Mouse (Mus musculus): Measurements from ENCODE around the gene Smg6.

Gene Smg6

DNA sequence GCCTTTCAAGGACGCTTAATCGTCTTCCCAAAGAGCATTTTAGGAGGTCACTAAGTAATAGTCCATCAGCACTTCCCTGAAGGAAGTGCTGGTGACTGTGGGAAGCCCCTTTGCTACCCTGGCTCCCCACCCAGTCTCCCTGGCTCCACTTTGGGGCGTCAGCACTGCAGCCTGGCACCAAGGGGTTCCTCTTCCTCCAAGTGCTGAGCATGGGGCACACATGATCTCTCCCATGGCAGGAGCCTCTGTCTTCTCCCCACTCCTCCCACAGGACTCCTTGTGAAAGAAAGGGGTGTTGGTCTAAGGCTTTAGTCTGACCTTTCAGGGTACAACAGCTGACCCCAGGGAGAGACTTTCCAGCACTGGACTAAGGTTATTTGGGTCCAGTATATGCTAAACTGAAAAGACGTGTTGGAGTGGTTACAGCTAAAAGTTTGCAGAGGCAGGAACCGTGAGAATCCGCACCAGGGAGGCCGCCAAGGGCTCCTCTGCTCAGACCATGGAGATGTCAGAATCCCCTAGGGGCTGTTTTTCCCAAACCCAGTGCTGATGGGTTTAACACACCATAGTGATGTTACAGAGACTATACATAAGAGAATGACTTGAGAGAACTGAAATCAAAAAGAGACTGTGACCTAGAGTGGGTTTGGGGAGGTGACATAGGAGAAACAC is 122.2 kb downstream of the Smg6 start:
- no peak for DNase-seq (ENCODE audit: low read depth, low spot score)

DNA sequence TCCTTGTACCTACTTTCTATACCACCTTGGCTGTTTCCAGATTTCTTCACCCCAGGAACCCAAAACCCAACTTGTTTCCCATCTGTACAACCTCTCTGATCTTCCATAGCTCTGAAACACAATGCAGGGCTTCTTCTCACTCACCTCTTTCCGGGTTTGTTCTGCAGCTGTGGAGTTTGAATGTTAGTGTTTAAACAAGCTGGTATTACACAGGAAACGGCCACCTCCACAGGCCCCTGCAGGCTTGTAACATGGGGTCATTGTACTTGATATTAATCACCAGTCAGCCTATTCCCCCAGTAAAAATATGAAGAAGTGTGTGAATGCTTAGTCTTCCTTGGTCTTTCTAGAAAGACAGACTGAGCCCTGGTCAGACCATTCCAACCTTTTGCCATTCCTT is 123.5 kb downstream of the Smg6 start:
- no peak for DNase-seq (ENCODE audit: low read depth, low spot score)

DNA sequence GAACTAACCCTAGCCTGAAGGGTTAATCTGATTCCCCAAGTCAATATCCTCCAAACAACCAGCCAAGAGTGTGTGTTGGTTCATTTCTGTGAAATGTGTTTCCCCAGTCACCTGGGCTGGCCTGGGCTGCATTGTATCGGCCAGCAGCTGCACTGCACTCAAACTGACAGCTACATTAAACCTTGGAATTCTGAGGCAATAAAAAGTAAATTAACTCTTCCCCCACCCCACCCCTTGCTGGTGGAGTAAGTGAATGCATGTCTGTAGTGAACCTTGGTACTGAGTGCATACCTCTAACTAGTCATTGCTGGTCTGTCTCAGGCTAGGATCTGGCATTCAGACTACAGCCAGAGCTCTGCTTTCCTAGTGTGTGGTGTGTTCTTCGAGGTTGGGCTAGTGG is 124.2 kb downstream of the Smg6 start:
- DNase-seq (ENCODE audit: low read depth, low spot score), result no peak

DNA sequence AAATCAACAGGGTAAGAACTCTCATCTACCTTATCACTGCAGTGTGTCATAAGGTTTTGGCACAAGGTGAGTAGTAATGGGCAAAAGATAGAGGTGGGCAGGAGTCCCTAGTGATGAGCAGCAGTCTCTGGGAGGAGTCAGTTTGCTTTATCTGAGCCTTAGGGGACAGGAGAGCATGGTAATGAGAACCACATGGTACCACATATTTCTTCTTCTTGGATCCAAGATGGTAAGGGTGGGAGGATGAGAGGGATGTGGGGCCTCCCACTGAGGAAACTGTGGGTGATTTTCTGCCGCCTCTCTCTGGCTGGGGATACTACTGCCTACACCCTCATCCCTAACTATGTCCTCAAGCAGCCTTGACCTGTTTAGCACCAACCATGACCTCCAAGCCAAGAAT is 125.6 kb downstream of the Smg6 start:
- DNase-seq (ENCODE audit: low read depth, low spot score), result no peak

DNA sequence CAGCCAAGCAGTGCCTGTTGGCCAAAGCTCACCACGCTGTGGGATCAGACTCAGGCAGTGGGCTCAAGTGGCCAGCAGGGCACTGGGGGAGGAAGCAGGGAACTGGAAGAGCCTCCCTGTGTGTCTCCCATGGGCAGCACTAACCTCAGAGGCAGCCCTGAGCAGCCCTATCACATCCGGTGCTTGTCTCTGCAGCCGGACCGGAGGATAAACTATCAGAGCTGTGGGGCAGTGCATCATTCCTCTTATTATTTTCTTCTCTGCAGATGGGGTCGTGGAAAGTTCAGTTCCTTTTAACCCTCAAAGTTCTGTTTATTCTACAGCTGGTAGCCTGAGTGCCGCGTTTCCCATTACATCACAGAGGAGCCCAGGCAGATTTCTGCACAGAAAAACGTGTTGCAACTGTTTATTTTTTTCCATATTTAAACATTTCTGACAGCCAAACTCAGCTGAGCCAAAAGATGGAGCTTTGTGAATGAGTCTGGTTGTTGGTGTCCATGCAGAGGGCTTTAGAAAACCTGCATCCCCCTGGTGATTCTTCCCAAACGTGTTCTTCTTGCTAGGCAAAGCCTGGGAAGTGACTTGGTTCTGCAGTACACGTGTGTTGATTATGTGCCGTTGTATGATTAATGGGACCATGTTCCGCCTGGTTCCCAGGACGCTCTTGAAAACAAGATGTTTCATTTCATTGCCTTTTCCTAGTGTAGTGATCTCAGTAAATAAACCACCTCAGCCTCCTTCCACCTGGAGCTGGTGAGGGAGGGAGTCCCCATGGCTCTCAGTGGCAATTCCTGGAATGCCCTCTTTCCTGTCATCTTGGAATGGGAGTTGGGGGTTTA is 126.3 kb downstream of the Smg6 start:
- DNase-seq (ENCODE audit: low read depth, low spot score), result no peak

DNA sequence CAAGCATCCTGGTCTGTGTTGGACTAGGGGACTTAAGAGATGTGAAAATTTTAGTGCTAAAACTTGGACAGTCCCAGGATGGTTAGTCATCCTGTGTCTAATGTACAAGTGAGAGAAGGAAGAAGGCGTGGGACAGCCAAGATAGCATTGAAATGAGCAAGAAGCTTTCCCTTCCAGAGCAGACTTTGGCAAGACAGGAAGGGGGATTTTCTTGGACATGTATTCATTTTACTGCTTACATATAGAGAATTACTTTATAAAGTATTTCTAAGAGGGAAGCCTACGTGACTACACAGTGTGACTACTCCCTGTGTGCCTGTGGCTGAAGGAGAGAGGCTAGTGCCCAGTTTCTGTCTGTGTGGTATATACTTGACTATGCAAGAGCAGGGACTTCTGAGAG is 127.4 kb downstream of the Smg6 start:
- DNase-seq (ENCODE audit: low read depth, low spot score), result no peak

DNA sequence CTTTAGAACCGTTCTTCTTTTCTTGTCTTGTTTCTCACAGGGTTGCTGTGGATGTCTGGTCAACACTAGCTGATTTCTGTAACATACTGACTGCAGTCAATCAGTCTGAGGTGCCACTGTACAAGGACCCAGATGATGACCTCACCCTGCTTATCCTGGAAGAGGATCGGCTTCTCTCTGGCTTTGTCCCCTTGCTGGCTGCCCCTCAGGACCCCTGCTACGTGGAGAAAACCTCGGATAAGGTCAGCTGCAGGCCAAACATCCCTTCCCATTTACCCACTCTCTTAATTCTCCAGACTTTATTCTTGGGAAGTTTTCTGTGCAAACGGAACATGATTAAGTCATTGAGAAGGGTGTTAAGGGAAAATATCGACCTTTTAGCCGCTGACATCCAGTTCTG is 128.1 kb downstream of the Smg6 start:
- DNase-seq (ENCODE audit: low read depth, low spot score), result no peak

DNA sequence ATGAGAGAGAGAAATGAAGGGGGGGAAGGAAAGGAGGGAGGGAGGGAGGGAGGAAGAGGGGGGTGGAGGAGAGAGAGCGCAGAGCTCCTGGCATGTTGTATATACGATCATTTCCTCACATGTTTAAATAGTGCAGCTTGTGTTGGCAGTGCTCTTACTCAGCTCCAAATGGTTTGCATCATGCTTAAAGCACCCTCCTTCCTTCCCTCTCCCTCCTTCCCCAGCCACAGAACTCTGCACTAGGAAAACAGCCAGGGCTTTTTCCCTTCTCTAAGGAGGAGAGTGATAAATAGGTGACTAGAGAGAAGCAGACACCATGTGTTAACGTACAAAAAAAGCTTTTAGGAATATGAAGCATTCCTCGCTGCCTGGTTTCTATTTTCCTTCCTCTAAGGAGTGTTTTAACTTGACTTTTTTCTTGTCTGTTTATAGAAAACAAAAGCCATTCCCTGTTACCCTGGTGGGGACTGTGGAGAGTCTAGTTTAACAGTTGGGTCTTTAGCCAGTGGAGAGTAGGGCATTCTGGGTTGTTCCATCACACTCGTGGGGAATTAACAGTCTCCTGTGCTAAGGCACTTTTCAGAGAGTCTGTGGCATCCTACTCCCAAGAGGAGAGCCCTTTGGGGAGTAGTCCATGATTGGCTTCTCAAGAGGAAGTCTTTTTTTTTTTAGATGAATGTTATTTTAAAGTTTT is 128.7 kb downstream of the Smg6 start:
- DNase-seq (ENCODE audit: low read depth, low spot score), result no peak

DNA sequence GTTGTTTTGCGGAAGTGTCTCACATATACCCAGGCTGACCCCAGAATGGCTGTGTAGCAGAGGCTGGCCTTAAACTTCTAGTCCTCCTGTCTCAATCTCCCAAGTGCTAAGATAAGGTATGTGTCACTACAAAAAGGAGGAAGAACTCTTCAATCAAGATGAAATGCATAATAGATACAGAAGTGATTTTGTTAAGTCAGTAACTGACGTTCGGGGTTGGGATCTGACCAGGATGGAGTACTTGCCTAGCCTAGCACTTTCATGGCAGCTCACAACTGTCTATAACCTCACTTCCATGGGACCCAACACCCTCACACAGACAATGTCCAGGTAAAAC is 129.2 kb downstream of the Smg6 start:
- DNase-seq (ENCODE audit: low read depth, low spot score), result no peak

DNA sequence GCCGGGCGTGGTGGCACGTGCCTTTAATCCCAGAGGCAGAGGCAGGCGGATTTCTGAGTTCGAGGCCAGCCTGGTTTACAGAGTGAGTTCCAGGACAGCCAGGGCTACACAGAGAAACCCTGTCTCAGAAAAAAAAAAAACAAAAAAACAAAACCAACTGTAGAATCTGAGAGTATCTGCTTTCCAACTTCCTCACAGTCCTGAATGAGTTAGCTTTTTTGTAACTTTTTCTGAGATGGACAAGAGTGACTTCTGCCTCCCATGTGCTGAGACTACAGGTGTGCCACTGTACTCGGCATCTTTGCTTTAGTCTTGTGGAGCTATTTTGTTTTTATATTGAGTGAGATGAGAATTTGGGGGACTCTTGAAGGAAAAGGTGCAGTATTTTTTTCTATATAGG is 137.0 kb downstream of the Smg6 start:
- no peak for DNase-seq (ENCODE audit: low read depth, low spot score)

DNA sequence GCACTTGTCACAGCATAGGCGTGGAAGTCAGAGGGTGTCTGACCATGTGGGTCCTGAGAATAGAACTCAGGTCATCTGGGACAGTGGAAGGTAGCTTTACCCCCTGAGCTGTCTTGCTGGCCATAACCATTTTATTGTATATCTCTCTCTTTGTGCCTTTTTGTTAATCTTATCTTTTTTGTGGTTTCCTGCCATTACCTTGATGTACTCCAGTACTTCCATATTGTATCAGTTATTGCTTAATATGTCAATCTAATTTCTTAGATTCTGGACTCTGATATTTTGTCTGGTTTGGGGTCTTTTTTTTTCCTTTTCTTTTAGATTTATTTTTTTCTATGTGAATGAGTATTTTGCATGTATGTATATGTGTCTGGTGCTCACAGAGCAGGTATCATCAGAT is 138.6 kb downstream of the Smg6 start:
- DNase-seq (ENCODE audit: low read depth, low spot score), result no peak

DNA sequence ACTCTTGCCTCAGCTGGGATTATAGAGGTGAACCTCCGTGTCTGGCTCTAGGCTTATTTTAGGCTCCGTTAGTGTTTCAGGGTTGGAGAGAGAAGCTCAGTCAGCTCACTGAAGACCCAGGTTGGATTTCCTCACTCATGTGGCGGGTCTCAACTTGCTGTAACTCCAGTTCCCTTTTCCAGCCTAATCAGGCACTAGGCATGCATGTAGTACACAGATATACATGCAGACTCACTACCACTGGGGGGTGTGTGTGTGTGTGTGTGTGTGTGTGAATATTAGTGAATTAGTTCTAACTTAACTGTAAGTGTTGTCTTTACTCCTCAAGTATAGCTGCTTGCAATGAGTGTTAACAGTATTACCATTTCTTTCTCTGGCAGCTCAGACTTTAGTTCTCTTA is 145.7 kb downstream of the Smg6 start:
- no peak for DNase-seq (ENCODE audit: low read depth, low spot score)

DNA sequence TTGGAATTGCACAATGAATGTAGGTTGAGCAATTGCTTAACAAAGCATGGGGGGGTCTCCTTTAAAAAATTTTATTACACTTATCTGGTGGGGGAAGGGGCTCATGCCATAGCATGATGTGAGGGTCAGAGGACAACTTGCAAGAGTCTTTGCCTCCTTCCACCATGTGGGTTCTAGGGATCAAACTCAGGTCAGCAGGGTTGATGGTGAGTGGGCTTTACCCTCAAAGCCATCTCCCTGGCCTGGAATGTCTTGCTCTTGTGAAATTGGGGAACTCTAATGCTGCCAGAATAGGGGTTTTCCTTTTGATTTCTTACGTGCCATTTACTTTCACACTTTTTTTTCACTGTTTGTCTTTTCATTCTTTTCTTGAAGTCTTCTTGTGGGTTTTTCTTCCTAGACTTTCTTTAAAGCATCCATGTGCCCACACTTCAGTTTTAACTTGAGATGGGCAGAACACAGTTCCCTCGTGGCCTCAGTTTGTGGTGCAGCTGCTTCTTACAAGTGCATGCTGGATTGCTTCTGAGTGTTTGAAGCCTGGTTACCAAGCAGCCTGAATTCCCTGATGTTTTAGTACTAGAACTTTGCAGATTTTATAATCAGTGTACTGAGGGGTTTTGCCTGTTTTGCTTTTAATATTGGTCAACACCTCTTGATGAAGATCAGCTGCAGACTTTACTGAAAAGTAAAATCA is 147.5 kb downstream of the Smg6 start:
- no peak for DNase-seq (ENCODE audit: low read depth, low spot score)

DNA sequence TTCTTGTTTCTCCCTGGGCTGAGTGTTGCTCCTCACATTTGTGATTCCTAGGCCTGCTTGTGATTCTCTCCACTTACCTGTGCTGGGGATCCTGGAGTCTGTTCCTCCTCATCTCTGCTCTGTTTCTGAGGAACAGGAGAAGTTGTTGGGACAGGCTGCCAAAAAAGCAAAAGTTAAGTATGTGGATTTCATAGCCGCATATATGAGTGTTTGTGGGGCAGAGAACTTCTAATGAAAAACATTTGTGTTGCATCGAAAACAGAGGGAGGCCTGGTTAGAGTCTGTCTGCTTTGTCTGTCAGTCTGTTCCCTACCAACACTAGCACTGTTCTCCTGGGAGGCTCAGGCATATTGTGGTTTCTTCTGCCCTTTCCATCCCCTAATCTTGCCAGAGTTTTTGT is 148.1 kb downstream of the Smg6 start:
- no peak for DNase-seq (ENCODE audit: low read depth, low spot score)

DNA sequence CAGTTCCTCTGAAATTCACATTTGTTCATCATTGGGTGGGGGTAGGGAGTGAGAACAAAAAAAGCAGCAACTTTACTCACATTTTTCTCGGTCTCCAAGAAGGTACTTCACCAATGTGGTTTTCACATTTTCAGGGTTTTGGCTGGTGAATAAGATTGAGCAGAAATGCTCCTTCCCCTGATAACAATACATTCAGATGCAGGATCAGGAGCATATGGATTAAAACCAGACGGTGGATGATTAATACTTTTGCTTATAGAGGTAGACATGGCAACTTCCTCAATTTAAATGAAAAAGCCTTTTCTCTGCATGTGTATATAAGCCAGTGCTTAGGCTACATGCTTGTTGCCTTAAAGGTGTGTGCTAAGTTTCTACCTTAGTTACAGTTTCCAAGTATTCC is 148.9 kb downstream of the Smg6 start:
- no peak for DNase-seq (ENCODE audit: low read depth, low spot score)

DNA sequence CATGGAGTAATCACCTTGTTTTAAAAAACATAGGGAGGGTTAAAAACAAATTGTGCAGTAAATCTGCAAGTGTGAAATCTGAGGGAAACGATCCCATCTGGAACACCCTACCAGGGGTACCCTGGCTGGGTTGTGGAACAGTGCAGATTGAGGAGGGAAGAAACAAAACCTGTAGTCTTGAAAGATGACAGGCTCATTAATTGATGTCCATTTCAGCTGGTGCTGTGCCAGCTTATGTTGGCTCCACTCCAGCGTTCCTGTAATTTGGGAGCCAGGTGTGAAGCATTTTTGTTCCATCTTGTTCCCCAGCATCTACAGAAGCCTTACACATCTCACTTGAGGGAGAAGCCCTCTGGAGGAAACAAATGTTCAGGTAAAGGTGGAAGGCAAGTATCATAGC is 153.0 kb downstream of the Smg6 start:
- DNase-seq (ENCODE audit: low read depth, low spot score), result no peak

DNA sequence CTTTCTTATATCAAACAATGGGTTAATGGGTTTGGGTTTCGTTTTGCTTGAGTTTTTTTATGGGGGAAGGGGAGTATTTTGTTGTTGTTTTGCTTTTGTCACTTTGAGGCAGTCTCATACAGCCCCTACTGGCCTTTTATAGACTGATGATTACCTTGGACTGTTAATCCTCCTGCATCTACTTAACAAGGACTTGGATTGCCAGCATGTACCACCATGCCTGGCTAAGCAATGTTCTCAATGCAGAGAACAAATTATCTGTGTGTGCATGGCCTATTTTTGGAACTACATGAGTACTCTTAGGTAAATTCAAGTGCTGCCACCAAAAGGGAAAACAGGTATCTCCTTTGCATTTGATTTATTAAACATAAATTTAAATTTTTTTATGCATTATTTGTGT is 157.4 kb downstream of the Smg6 start:
- no peak for DNase-seq (ENCODE audit: low read depth, low spot score)

DNA sequence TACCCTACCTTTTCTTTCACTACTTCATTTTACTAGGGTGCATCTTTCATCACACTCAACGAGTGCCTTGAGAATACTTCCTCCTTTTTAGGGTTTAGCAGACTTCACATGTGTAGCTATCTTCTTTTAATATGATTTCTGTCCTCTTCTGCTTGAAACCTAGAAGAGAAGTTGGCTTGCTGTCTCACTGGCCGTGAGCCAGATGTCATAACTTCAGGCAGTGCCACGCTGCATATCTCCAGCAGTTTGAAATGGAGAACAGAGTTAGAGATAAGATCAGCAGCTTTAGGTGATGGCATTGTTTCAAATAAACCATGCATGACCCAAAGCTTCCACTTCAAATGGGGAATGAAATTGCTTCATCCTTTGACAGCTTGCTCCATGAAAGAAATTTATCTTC is 166.5 kb downstream of the Smg6 start:
- DNase-seq (ENCODE audit: low read depth, low spot score), result no peak

DNA sequence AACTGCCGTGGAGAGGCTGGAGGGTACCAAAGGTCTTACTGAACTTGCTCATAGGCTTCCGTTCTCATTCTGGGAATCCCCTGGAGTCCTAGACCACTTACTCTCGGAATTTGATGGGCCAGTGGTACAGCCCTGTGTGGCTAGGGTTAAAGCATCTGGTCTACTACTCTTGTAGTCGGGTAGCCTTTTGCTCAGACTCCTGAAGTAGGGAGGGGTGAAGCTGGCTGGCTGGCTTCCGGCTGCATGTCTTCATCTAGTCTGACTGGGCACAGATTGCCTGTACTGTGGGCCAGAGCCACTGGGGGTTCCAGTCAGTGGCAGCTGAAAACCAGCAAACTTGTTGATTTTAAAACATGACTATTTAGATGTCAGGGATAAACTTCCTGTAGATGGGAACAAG is 167.0 kb downstream of the Smg6 start:
- DNase-seq (ENCODE audit: low read depth, low spot score), result no peak

DNA sequence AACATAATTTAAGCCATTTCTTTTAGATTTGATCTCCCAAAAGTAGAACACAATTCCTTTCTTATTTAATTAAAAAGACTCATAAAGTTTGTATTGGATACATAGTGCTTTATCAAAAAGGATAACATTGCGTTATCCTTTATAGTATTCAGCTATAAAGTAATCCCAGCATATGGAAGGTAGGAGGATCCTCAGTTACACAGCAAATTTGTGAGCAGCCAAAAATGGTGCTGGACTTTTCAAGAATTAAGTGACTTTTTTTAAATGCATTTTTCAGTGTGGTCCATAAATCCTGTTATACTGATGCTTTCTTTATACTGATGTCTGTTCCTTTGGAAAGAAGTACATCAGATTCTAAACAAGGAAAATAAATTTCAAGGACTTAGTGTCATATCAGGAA is 169.1 kb downstream of the Smg6 start:
- DNase-seq (ENCODE audit: low read depth, low spot score), result no peak

DNA sequence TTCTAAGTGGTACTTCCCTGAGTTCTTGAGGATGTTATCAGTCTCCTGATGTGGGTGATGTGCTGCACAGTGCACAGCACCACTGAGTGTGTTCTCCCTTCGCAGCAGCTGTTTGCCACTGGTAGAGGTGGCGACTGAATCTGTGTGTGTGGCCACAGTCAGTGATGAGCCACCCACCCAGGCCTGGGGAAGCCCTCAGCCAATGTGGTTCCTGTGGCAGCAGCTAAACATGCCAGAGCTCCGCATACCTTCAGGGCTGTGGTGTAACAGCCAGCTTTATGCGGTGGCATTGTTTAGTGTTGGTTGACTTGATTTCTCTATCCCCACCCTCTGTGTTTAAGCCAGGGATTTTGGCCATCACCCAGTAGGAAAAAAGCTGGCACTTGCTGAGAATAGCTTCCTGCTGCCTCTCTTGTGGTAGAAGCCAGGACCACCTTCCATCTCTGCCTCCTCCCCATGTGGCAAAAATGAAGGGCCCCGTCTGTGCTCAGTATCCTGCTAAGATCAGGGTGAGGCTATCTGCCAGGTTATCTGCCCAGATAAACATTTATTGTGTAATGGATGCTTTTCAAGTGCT is 177.2 kb downstream of the Smg6 start:
- DNase-seq (ENCODE audit: low read depth, low spot score), result no peak

DNA sequence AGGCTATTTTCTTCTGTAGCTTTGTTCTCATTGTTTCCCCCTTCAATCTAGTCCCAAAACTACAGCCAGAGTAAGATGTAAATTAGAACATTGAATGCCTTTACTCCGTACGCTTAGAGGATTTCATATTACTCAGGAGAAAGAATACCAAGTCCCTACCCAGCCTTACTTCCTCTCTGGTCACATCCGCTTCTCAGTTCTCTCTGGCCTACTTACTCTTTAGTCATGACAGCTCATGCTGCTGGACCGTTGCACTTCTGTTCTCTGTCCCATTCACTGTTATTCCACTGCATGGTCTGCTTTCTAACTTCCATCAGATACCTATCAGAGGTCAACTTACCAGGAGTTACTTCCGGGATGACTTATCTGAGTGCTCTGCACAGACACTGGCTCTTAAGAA is 181.0 kb downstream of the Smg6 start:
- no peak for DNase-seq (ENCODE audit: low read depth, low spot score)
